Comparison of ENCODE assay signal across 10 mouse cellular contexts in the genomic region with DNA sequence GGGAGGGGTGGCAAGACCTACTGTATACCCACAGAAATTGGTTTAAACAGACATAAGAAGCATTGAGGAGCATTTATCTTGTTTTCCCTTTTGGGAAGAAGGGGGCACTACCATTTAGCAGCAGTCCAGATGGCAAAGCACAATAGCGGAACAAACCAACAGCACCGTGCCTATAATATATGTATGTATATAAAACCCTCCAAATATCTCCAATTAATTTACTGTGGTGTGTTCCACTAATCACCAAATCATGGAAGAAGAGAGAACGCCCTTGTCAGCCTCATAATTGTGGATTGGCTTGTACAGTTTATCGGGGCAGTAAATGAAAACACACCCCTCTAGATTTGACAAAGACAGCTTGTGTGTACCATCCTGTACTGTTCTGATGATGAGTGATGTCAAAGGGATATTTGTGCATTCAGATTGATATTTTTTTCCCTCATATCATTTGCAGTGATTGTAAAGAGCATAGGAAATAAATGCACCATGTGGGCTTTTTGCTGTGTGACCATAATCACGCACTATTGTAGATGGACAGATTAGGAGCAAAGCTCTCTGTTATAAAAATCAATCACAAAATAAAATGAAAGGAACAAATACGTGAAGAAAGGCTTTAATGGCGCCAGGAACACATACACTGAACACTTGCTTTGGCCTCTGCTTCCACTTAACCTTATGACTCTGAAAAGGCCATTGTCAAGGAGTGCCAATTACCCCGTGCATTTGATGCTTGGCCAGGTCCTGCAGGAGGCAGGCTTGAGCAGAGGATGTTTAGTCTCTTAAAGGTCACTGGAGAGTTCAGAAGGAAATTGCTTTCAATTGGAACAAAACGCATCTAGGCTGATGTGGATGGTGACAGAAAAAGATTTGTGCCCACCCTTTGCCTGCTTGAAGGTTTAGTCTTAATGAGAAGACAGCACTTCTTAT.
DNase-seq lines count a peak whose midpoint lies in the region; ATAC-seq lines count a peak whose summit lies in the region.
"Had no signal": no experiment of that assay in that cellular context is flagged by ENCODE, and none has a peak within 500 bp of the region (broad histone marks: within the 10 kb centered on the region; RNA-seq: fewer than 3 reads in every experiment).

No protein-coding gene starts in this region.

- ATAC-seq in forebrain, embryonic 11.5 days (replicated peaks; ENCODE audit: low FRiP score), result peak; percentile 68
- ATAC-seq in hindbrain, embryonic 15.5 days (ENCODE audit: low FRiP score, low read depth), result peak; percentile 49; the same call in 1 of the 2 replicates
- peak; percentile 66 for ATAC-seq in neural tube, embryonic 13.5 days (ENCODE audit: low read depth)
- no peak for ATAC-seq in cerebellum, adult (ENCODE audit: insufficient number of reproducible peaks, low FRiP score, low TSS enrichment)

- H3K27ac ChIP-seq in forebrain, embryonic 11.5 days (ENCODE audit: low read depth, low read length), result peak overlapping the region; percentile 63
- no peak overlapping the region for H3K27ac ChIP-seq in forebrain, embryonic 10.5 days
- no peak overlapping the region; the same call in 1 of the 2 replicates for H3K27ac ChIP-seq in embryonic facial prominence, embryonic 10.5 days (replicated peaks)
- H3K27ac ChIP-seq in hindbrain, embryonic 15.5 days (replicated peaks), result peak overlapping the region; percentile 81
- peak overlapping the region; percentile 90 for H3K27ac ChIP-seq in neural tube, embryonic 13.5 days (replicated peaks)

- no peaks in the 10 kb centered on the region for H3K27me3 ChIP-seq in forebrain, embryonic 11.5 days (ENCODE audit: control insufficient read depth, insufficient read depth, low read length)
- H3K27me3 ChIP-seq in forebrain, embryonic 10.5 days (ENCODE audit: poor library complexity, severe bottlenecking), result peaks cover 15% of the 10 kb centered on the region
- H3K27me3 ChIP-seq in embryonic facial prominence, embryonic 10.5 days (replicated peaks; ENCODE audit: low read depth, poor library complexity, severe bottlenecking), result no peaks in the 10 kb centered on the region
- H3K27me3 ChIP-seq in hindbrain, embryonic 15.5 days, result no peaks in the 10 kb centered on the region
- peaks cover 47% of the 10 kb centered on the region for H3K27me3 ChIP-seq in neural tube, embryonic 13.5 days

- DNase-seq in forebrain, embryonic 11.5 days (ENCODE audit: low spot score), result peak; percentile 54
- DNase-seq in forebrain, embryonic 10.5 days (ENCODE audit: extremely low spot score, low spot score), result no peak
- peak; percentile 37 for DNase-seq in embryonic facial prominence, embryonic 10.5 days (ENCODE audit: low spot score)
- DNase-seq in heart, adult 8-10 months (ENCODE audit: low spot score), result no peak
- DNase-seq in adrenal gland, adult 2 months, result no peak
- DNase-seq: adrenal gland, postnatal 36 days; heart, adult 11 months had no signal

- 48% methylated on average over 9 of the region's 9 CpGs for WGBS in forebrain, embryonic 11.5 days
- 66% methylated on average over 9 of the region's 9 CpGs for WGBS in forebrain, embryonic 10.5 days
- WGBS in embryonic facial prominence, embryonic 10.5 days, result 61% methylated on average over 9 of the region's 9 CpGs
- WGBS in hindbrain, embryonic 15.5 days, result 37% methylated on average over 9 of the region's 9 CpGs
- WGBS in neural tube, embryonic 13.5 days, result 30% methylated on average over 9 of the region's 9 CpGs

- H3K9me3 ChIP-seq in forebrain, embryonic 11.5 days (ENCODE audit: control insufficient read depth, low read length), result no peaks in the 10 kb centered on the region
- H3K9me3 ChIP-seq in forebrain, embryonic 10.5 days, result no peaks in the 10 kb centered on the region
- H3K9me3 ChIP-seq in embryonic facial prominence, embryonic 10.5 days, result no peaks in the 10 kb centered on the region
- H3K9me3 ChIP-seq in hindbrain, embryonic 15.5 days, result no peaks in the 10 kb centered on the region
- H3K9me3 ChIP-seq in neural tube, embryonic 13.5 days, result no peaks in the 10 kb centered on the region

- no peaks in the 10 kb centered on the region for H3K36me3 ChIP-seq in forebrain, embryonic 11.5 days (ENCODE audit: control insufficient read depth, insufficient read depth, low read length)
- H3K36me3 ChIP-seq in forebrain, embryonic 10.5 days (replicated peaks), result no peaks in the 10 kb centered on the region
- H3K36me3 ChIP-seq in embryonic facial prominence, embryonic 10.5 days (replicated peaks), result no peaks in the 10 kb centered on the region
- H3K36me3 ChIP-seq in hindbrain, embryonic 15.5 days, result no peaks in the 10 kb centered on the region
- H3K36me3 ChIP-seq in neural tube, embryonic 13.5 days, result no peaks in the 10 kb centered on the region

- no peak overlapping the region for H3K4me2 ChIP-seq in forebrain, embryonic 11.5 days (ENCODE audit: low read depth, low read length, severe bottlenecking)
- peak overlapping the region; percentile 37 for H3K4me2 ChIP-seq in hindbrain, embryonic 15.5 days
- H3K4me2 ChIP-seq in neural tube, embryonic 13.5 days, result peak overlapping the region; percentile 41

- no peak overlapping the region for H3K4me3 ChIP-seq in forebrain, embryonic 11.5 days (ENCODE audit: low read depth, low read length)
- H3K4me3 ChIP-seq in forebrain, embryonic 10.5 days, result no peak overlapping the region
- H3K4me3 ChIP-seq in embryonic facial prominence, embryonic 10.5 days, result no peak overlapping the region
- H3K4me3 ChIP-seq in hindbrain, embryonic 15.5 days, result no peak overlapping the region
- H3K4me3 ChIP-seq in neural tube, embryonic 13.5 days, result no peak overlapping the region

- peaks cover 4% of the 10 kb centered on the region; the same call in 1 of the 2 replicates for H3K4me1 ChIP-seq in forebrain, embryonic 11.5 days (replicated peaks; ENCODE audit: control insufficient read depth, insufficient read depth, low read length)
- peaks cover 23% of the 10 kb centered on the region for H3K4me1 ChIP-seq in forebrain, embryonic 10.5 days
- peaks cover 20% of the 10 kb centered on the region for H3K4me1 ChIP-seq in embryonic facial prominence, embryonic 10.5 days
- H3K4me1 ChIP-seq in hindbrain, embryonic 15.5 days (replicated peaks), result peaks cover 10% of the 10 kb centered on the region
- peaks cover 24% of the 10 kb centered on the region for H3K4me1 ChIP-seq in neural tube, embryonic 13.5 days (replicated peaks)

- H3K9ac ChIP-seq in forebrain, embryonic 11.5 days (ENCODE audit: low read length), result no peak overlapping the region
- no peak overlapping the region for H3K9ac ChIP-seq in hindbrain, embryonic 15.5 days
- H3K9ac ChIP-seq in neural tube, embryonic 13.5 days, result peak overlapping the region; percentile 46; the same call in 1 of the 2 replicates

Comparison
In these comparisons a context has a peak if more than half of its experiments do, and no peak if none do; other contexts are left out.
1. DNase-seq: peak in forebrain, embryonic 11.5 days (single experiment) and embryonic facial prominence, embryonic 10.5 days (single experiment); none in forebrain, embryonic 10.5 days (single experiment), heart, adult 8-10 months (single experiment) and adrenal gland, adult 2 months (single experiment).
2. H3K27ac ChIP-seq: peak in forebrain, embryonic 11.5 days (single experiment), hindbrain, embryonic 15.5 days (single experiment) and neural tube, embryonic 13.5 days (single experiment); none in forebrain, embryonic 10.5 days (single experiment) and embryonic facial prominence, embryonic 10.5 days (single experiment).